Mouse (Mus musculus) stomach, postnatal 0 days (tissue): ENCODE measurements around the gene Ccdc12. TPM values are rescaled to one million over a fixed set of nuclear protein-coding genes. Genes with fewer than 3 reads are reported as not detected.
"Not testable (repeated sequence)": the region's sequence is repeated elsewhere in the genome, so short reads cannot be mapped to it uniquely, and the experiment has no call there.

Experiments used
- ATAC-seq: fragments of 200-750 bp; cut with Nextera tagmentation; 2 replicates; pipeline ENCODE4 v1.8.0; 2017; ENCODE audit not compliant: low FRiP score, low TSS enrichment
- DNase-seq: peaks from one replicate; pipeline ENCODE4 v3.0.0-alpha.2; 2016; ENCODE audit warnings: low spot score
- H3K27ac ChIP-seq: fragments of 300-500 bp; sonication (generic); replicated peaks from 2 replicates; pipeline ENCODE4 v1.5.1; 2014; ENCODE audit warnings: mild to moderate bottlenecking, control low read depth
- H3K27me3 ChIP-seq: fragments of 300-500 bp; sonication (generic); 2 replicates; pipeline ENCODE4 v1.6.1; 2014; ENCODE audit warnings: low read length; ENCODE audit not compliant: control insufficient read depth, insufficient read depth
- H3K36me3 ChIP-seq: fragments of 300-500 bp; sonication (generic); 2 replicates; pipeline ENCODE4 v1.6.1; 2014; ENCODE audit warnings: low read length, mixed read lengths; ENCODE audit not compliant: control insufficient read depth, insufficient read depth
- H3K4me1 ChIP-seq: fragments of 300-500 bp; sonication (generic); replicated peaks from 2 replicates; pipeline ENCODE4 v1.6.1; 2014; ENCODE audit warnings: antibody characterized with exemption; ENCODE audit not compliant: control insufficient read depth, insufficient read depth
- H3K4me2 ChIP-seq: fragments of 300-500 bp; sonication (generic); replicated peaks from 2 replicates; pipeline ENCODE4 v1.6.1; 2014; ENCODE audit warnings: low read depth, mild to moderate bottlenecking, control low read depth, moderate library complexity
- H3K4me3 ChIP-seq: fragments of 300-500 bp; sonication (generic); 2 replicates; pipeline ENCODE4 v1.5.1; 2014; ENCODE audit warnings: low read depth, low read length, control low read depth
- H3K9ac ChIP-seq: fragments of 300-500 bp; sonication (generic); 2 replicates; pipeline ENCODE4 v1.6.1; 2014; ENCODE audit warnings: mild to moderate bottlenecking, low read length, control low read depth, mixed read lengths
- H3K9me3 ChIP-seq: fragments of 300-500 bp; sonication (generic); 2 replicates; pipeline ENCODE4 v1.6.1; 2016; ENCODE audit warnings: low read length; ENCODE audit not compliant: control insufficient read depth
- CTCF ChIP-seq: IDR thresholded peaks from 2 replicates; pipeline ENCODE4 v1.5.1; 2016; ENCODE audit warnings: antibody characterized with exemption, low read depth, mild to moderate bottlenecking, moderate library complexity
- EP300 ChIP-seq: optimal IDR thresholded peaks from 2 replicates; pipeline ENCODE3; 2016; ENCODE audit warnings: antibody characterized with exemption
- WGBS: fragments of 180-500 bp; shearing (Covaris S2); extraction: QIAGEN DNeasy Blood & Tissue Kit; methylation state at CpG from one replicate; pipeline ENCODE4 v1.1.7; 2014; 5-methylcytosine and 5-hydroxymethylcytosine counted together
- polyA plus RNA-seq: library from polyadenylated mRNA; unstranded; fragments of >200 nt; fragmentation: Nextera tagmentation; extraction: Ambion mirVana; gene quantifications from 2 replicates; pipeline ENCODE4 v1.2.1, GENCODE M21; 2015

Ccdc12 gene
- polyA plus RNA-seq, 1 experiment from 2014 or later = 139 TPM

GRCm38 (mm10) chr9:110673107-110673752 lies 16.9 kb downstream of the Ccdc12 start:
- TF ChIP-seq EP300 (no peak), CTCF (no peak)
- no peak overlapping the region for H3K4me3 ChIP-seq
- H3K9ac ChIP-seq = 0 out of 2 replicates have a peak overlapping the region, but pooled peaks have one; percentile 0
- no peak overlapping the region for H3K27ac ChIP-seq
- no peak overlapping the region for H3K4me2 ChIP-seq
- H3K9me3 ChIP-seq = no peaks in the 10 kb centered on the region
- ATAC-seq (no peak), DNase-seq (no peak)
- no peaks in the 10 kb centered on the region for H3K27me3 ChIP-seq
- H3K36me3 ChIP-seq = no peaks in the 10 kb centered on the region
- 55% methylated on average over 10 of the region's 10 CpGs for WGBS
- peaks cover 5% of the 10 kb centered on the region; the same call in 1 of the 2 replicates for H3K4me1 ChIP-seq

DNA sequence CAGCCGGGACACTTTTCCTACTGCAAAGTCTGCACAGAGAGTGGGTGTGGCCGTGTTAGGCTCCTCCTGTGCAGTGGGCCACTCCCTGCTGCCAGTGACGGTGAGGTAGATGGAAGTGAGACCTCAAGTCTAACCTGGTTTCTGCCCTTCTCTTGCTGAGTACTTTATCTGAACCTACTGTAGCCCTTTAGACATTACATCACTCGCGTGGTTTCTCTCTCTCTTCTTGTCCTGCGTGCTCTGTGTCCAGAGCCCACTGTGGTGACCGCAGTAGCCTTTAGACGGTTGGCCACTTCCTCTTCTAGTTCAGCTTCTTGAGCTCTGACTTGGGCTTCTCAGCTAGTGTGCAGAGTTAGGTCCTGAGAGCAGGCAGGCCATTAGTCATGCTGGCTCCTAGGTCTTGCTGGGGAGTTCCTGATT lies 20.2 kb downstream of the Ccdc12 start:
- no peak for TF ChIP-seq EP300
- 69% methylated on average over 8 of the region's 8 CpGs for WGBS
- peak overlapping the region; percentile 75 for H3K27ac ChIP-seq

DNA sequence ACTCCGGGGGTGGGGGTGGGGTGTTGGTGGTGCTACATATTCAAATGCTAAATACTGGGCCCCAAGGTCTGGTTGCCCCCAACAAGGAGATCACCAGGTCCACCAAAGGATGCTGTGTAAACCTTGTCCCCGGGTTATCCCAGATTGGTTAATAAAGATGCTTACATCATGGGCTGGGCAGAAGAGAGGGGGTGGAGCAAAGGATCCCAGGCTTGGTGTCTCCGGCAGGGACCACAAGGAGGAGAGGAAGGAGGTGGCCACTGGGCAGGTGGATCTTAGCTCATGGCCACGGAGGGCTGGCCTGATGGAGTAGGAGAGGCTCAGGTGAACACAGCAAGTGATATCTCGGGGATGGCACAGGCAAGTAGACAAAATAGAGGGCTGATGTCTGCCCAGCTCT lies 22.6 kb downstream of the Ccdc12 start:
- Histone ChIP-seq H3K27me3 (no peaks in the 10 kb centered on the region), H3K9ac (no peak overlapping the region), H3K4me1 (no peaks in the 10 kb centered on the region; the same call in 1 of the 2 replicates), H3K36me3 (no peaks in the 10 kb centered on the region), H3K4me2 (no peak overlapping the region), H3K9me3 (no peaks in the 10 kb centered on the region), H3K27ac (no peak overlapping the region), H3K4me3 (no peak overlapping the region)
- ATAC-seq (no peak), DNase-seq (no peak)
- TF ChIP-seq CTCF (no peak), EP300 (no peak)
- 71% methylated on average over 5 of the region's 5 CpGs for WGBS

More for the DNA sequence above, 20.2 kb downstream of the Ccdc12 start:
- ATAC-seq (peak; percentile 74), DNase-seq (peak; percentile 69)
- Histone ChIP-seq H3K9ac (no peak overlapping the region), H3K4me2 (no peak overlapping the region), H3K27me3 (no peaks in the 10 kb centered on the region), H3K36me3 (no peaks in the 10 kb centered on the region), H3K4me3 (no peak overlapping the region), H3K9me3 (no peaks in the 10 kb centered on the region), H3K4me1 (0 out of 2 replicates have a peak, but pooled peaks cover 5% of the 10 kb centered on the region)

DNA sequence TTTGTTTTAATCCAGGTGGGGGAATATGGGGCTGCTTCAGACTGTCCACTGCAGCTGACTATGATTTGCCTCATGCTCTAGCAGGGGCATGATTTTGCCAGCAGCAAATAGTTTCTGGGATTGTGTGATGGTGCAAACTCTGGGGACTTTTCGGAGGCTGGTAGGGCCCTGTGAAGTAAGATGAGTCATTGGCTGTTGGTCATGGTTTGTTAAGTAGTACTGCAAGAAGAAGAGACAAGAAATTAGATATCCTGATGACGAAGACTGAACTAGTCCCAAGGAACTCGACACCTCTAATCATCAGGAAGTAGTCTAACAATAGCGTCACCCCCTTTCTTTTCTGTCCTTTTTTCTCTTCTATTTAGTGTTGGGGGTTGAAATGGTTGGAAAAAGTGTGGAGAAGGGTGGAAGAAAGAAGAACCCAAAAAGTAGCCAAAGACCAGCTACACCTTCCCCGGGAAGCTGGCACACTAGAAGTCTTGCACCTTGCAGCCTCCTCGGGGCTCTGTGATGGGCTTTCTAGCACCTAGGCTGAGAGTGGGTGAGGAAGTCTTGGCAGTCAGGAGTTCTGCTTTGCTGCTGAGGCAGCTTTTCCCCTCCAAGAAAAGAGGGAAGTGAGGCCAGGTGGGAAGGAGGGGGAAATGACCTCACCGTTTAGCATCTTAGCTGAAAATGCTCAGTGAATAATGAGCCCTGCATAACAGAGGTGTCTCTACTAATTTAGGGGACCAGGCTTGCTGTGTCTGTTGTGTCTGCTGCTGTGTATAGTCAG lies 24.6 kb downstream of the Ccdc12 start:
- ATAC-seq = no peak

DNA sequence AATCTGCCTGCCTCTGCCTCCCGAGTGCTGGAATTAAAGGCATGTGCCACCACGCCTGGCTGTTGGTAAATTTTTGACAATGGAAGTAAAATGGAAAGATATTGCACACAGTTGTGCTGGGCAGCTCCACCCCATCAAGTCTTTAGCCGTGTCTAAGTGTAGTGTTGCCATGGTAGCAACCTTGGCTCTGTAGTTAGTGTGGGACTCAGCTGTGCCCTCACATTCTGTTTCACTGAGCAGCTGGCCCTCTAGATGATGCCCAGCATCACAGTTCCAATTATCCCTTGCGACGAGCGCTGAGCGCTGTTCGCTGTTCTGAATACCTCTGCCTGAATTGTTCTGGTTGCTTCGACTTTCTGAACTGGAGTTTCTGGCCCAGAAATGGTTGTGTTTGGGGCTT lies 25.5 kb downstream of the Ccdc12 start:
- no peaks in the 10 kb centered on the region for H3K27me3 ChIP-seq
- H3K36me3 ChIP-seq = no peaks in the 10 kb centered on the region
- ATAC-seq (no peak), DNase-seq (no peak)
- 70% methylated on average over 9 of the region's 9 CpGs for WGBS
- H3K4me2 ChIP-seq = no peak overlapping the region
- TF ChIP-seq CTCF = no peak
- TF ChIP-seq EP300 = no peak
- H3K9ac ChIP-seq = no peak overlapping the region
- no peaks in the 10 kb centered on the region for H3K9me3 ChIP-seq
- no peak overlapping the region for H3K4me3 ChIP-seq
- peak overlapping the region; percentile 75 for H3K27ac ChIP-seq
- H3K4me1 ChIP-seq = peaks cover 2% of the 10 kb centered on the region

More for the DNA sequence above, 24.6 kb downstream of the Ccdc12 start:
- no peak for TF ChIP-seq CTCF
- TF ChIP-seq EP300 = no peak
- no peak overlapping the region for H3K9ac ChIP-seq
- H3K27me3 ChIP-seq = no peaks in the 10 kb centered on the region
- no peak overlapping the region for H3K27ac ChIP-seq
- H3K4me3 ChIP-seq = no peak overlapping the region
- no peaks in the 10 kb centered on the region for H3K36me3 ChIP-seq
- H3K4me1 ChIP-seq = peaks cover 2% of the 10 kb centered on the region; the same call in 1 of the 2 replicates
- WGBS = 76% methylated on average over 7 of the region's 7 CpGs
- no peak overlapping the region for H3K4me2 ChIP-seq
- no peak for DNase-seq
- H3K9me3 ChIP-seq = no peaks in the 10 kb centered on the region

- no peaks in the 10 kb centered on the region for H3K27me3 ChIP-seq
- ATAC-seq (no peak), DNase-seq (no peak)
- H3K4me3 ChIP-seq = no peak overlapping the region
- 57% methylated on average over 5 of the region's 5 CpGs for WGBS
- H3K4me2 ChIP-seq = no peak overlapping the region
- H3K27ac ChIP-seq = peak overlapping the region; percentile 75
- no peak for TF ChIP-seq CTCF
- no peak for TF ChIP-seq EP300
- no peaks in the 10 kb centered on the region for H3K36me3 ChIP-seq
- H3K4me1 ChIP-seq = peaks cover 2% of the 10 kb centered on the region
- H3K9ac ChIP-seq = no peak overlapping the region
- no peaks in the 10 kb centered on the region for H3K9me3 ChIP-seq
Measured at GRCm38 (mm10) chr9:110682255-110682654, 26.0 kb downstream of the Ccdc12 start.

- ATAC-seq, H3K36me3 ChIP-seq, DNase-seq, H3K9ac ChIP-seq, H3K27me3 ChIP-seq, H3K4me1 ChIP-seq, H3K9me3 ChIP-seq, H3K4me2 ChIP-seq, H3K4me3 ChIP-seq: not testable (repeated sequence)
- WGBS = 66% methylated on average over 3 of the region's 3 CpGs
- H3K27ac ChIP-seq = peak overlapping the region; percentile 98
Measured at GRCm38 (mm10) chr9:110682697-110683096, 26.4 kb downstream of the Ccdc12 start.
